Mouse (Mus musculus): ENCODE results near the gene Urad.

Gene Urad

DNA sequence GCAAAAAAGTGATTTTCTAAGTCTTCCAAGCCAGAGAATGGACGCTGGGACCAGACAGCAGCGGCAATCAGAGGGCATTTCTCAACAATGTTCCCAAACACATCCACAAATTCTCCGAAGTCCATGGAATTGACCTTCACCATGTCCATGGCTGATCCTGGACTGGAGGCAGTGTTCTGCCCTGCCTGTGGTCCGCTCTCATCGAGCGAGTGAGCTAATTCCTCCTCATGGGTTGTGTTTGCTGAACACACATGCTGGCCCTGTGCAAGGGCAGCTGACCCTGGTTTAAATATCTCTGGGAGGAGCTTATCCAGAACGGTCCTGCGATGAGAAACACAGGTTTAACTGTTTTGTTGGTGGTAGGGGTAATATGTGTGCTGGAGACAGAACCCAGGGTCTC lies at the start of gene Urad:
Gene Urad, minus strand, starts transcription at position 258 of the 400 bp plus-strand sequence.
- no peak for DNase-seq (ENCODE audit: low spot score in 2 of 2)

DNA sequence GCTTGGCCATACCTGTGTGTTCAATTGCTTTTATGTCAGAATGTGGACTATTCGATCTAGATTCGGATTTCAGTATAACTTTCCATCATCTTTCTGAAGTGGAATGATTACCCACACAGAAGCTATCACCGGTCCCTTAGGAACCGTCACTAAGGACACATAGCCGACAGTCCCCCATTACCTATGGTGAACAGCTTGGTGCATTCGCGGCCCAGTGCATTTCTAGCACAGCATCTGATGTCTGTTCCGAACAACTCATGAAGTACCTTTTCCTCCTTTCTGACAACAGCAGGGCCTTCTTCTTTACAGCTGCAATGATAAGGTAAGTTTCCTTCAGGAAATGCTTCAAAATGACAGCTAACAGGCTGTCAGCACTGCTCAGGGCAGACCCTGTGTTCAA lies 48.0 kb upstream of the Urad start:
- DNase-seq (ENCODE audit: low spot score in 2 of 2): no peak

DNA sequence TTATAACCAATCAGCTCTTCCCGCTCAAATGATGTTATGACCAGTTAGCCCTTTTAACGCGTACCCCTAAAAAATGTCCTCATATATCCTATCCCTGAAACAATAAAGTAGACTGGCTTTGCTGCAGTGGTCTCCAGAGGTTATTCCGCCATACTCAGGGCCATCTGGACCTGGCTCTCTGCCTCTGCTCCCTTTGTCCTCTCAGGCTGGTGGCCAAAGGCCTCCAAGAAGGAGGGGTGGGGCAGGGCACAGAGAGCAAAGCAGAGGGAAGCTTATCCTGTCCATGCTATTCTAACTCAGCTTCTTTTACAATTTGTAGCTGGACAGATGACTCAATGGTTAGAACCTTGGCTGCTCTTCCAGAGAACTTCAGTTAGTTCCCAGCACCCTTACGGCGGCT lies 46.0 kb upstream of the Urad start:
- DNase-seq (ENCODE audit: low spot score in 2 of 2): no peak

DNA sequence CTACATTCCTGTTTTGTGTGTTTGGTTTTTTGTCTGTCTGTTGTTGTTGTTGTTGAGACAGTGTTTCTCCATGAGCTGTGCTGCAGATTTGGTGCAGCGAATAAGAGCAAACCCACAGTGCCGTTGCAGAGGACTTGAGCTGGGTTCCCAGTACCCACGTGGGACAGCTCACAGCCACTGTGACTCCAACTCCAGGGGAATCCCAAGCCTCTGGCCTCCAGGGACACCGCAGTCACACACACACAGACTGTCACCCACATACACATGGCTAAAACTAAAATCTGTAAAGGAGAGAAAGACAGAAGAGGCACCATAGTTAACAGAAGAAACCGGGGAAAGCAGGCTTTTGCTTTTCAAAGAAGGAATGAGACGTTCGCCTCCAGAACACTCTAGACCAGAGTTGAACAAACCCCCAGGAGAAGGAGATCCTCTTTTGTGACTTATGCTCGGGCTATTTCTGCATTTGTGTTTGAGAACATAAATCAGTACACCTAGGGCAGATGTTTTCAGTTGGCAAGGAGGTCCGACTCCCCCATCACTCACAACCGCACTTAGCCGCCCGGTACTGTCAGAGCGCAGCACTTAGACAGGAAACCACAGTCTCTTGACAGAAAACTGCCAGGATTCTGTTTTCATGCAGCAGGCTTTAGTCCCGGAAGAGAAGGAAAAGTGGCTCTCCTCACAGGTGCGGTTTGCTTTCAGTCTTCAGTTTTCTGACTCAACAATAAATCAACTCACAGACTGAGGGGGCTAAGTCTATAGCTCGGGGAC lies 43.9 kb upstream of the Urad start:
- DNase-seq (ENCODE audit: low spot score in 2 of 2): no peak

DNA sequence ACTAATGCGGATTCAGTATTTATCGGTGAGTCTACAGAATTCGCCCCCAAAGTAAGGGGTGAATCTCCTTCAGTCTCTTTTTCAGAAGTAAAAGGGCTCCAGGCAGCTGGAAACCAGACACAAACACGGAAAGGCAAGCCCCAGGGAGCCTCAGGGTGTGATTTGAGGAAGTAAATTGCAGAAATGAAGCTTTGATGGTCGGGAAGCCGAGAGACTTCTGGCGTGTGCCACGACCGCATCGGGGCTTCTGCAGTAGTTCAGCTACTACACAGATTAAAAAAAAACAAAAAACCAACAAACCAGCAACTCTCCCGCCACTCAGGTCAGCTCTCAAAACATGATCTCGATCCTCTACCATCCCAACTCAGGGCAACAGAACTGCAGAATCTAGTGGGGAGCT lies 40.8 kb upstream of the Urad start:
- DNase-seq (ENCODE audit: low spot score in 2 of 2): no peak

DNA sequence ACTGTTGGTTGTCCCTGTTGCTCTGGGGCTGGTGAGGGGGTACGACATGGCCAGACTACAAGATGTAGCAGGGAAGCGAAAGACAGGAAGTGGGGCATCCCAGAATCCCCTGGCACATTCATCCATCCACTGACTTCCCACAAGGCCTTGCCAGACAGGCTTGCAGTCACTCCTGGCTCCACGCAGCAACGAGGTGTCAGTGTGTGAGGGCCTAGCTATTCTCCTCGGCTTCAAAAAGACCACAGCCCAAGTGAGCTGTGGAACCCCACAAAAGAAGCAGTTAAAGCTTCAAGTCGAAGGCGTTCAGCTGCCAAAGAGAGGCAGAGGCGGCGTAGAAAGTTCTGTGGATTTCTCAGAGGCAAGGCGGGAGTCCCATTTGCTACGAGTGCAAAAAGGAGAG lies 36.2 kb upstream of the Urad start:
- no peak for DNase-seq (ENCODE audit: low spot score in 2 of 2)

DNA sequence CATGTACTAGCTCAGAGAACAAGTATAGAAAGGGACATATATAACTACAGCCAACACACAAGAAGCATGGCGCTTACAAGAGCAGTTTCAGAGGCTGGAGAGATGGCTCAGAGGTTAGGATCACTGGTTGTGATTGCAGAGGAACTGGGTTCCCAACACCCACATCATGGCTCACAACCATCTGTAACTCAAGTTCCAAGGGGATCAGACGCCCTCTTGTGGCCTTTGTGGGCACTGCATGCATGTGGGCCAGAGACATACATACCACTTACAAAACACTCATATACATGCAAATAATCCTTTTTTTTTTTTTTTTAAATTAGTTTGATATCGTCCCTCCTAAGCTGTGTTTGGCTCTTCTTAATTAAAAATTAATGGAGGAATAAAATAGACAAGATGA lies 35.3 kb upstream of the Urad start:
- no peak for DNase-seq (ENCODE audit: low spot score in 2 of 2)

DNA sequence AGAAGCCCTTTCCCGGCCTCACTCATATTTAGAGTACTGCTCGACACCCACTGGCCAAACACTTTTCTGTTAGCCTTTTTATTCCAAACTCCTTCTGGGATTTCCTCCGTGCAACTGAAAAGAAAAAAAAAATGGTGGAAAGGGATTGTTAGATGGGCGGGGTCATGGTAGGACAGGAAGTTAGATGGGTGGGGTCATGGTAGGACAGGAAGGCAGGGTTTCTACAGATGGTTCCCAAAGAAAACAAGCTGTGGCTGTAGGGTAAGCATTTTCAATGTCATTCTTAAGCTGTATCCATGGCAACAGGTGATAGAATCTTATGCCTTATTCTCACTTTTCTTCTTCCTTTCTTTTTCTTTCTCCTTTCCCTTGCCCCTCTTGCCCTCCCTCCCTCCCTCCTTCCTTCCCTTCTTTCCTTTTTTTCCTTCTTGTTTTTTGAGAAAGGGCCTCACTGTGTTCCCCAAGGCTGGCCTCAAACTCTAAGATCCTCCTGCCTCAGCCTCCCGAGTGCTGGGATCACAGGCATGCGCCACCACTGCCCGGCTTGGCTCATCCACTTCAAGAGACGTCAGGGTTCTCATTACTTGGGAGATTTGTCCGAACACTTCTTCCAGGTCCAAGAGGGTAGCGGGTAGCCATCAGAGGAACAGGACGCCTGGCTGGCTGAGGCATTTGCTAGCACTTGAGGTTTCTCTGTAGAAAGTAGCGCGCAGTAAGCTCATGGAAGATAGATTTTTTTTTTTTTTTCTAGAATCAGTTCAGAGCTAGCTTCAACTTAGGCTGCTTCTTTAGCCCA lies 34.2 kb upstream of the Urad start:
- no peak for DNase-seq (ENCODE audit: low spot score in 2 of 2)

DNA sequence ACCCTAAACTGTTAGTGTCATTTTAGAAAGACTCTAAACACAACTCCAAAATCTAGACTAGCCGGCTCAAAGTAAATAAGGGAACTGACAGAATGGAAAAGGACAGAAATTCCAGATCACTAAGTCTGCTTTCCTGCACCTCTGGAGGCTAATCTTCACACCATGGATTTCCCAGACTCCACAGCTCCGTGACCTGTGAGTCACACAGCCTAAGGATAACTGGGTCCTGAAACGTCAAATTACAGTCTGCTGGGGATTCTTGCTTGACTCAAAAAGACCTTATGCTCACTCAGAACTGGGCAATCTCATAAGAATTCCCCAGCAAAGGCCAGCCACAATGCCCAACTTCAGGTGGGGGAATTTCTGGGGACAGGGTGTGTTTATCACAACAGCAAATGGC lies 33.5 kb upstream of the Urad start:
- DNase-seq (ENCODE audit: low spot score in 2 of 2): no peak

DNA sequence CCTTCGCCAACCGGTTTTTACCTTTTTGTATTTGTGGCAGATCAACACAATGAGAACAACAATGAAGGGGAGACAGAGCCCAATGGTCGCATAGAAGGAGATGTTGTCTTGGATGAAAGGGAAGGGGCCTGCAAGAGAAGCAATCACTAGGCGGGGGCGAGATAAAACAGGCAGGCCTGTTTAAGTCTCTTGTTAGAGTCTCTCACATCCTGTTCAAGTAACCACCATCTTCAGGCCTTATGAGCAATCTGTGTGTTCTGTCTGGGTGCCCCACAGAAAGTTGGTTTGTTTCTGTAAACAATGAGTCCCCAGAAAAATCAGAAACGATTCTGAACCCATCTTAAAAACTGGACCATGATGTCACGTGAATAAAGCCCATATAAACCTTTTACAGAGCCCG lies 32.7 kb upstream of the Urad start:
- no peak for DNase-seq (ENCODE audit: low spot score in 2 of 2)

DNA sequence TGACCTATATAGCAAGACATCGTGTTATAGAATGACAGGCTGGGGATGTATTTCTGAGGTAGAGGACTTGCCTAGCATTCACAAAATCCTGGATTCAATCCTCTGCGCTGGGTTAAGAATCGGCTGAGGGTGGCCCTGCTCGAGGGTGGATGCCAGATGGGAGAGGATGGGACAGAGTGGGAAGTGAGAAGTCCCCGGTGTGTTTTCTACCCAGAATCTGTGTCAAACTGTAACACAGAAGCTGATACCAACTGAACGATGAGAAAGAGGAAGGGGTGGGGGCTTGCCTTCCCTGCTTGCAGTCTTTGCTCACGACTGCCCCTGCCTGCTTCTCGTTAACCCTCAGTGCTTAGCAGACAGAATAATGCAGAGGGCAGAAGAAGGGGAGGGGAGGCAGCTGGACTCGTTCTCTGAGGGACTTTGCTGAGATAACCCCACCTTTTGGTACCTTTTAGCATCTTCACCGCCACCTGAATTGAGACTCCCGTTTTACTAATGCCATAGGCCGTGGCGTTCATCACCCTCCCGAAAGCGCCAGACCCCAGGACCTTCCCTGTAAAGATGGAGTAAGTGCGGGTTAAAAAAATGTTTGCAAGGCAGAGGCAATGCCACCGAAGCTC lies 32.0 kb upstream of the Urad start:
- DNase-seq (ENCODE audit: low spot score in 2 of 2): no peak

DNA sequence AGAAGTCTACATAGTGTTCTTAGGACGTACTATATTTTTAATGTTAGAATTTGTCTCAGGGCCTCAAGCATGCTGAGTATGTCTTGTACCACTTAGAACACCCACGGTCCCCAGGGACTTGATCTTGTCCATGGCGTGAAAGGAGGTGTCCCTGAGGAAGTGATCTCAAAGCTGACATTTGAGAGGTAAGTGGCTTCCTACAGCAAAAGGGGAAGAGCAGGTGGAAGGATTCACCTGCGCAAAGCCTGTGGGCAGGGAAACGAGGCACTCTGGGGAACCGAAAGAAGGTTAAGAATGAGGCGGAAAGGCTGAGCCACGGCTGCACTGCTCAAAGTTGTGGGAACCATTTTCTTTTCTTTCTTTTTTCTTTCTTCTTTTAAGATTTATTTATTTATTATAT lies 29.7 kb upstream of the Urad start:
- DNase-seq (ENCODE audit: low spot score in 2 of 2): no peak

DNA sequence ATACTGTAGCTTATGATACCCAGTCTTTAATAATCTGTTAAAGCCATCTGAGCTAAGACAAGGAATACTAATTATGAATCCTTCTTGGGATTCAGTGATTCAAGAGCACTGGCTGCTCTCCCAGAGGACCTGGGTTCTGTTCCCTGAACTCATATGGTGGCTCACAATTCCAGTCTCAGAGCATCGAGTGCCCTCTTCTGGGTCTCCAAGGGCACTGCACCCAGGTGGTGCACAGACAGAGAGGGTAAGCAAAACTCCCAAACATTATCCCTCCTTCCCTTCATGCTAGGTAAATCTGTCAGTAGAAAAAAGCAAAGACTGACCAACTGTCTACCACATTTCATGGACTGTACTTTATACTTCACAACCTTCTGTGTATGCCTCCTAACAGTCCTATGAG lies 23.7 kb upstream of the Urad start:
- DNase-seq (ENCODE audit: low spot score in 2 of 2): no peak

DNA sequence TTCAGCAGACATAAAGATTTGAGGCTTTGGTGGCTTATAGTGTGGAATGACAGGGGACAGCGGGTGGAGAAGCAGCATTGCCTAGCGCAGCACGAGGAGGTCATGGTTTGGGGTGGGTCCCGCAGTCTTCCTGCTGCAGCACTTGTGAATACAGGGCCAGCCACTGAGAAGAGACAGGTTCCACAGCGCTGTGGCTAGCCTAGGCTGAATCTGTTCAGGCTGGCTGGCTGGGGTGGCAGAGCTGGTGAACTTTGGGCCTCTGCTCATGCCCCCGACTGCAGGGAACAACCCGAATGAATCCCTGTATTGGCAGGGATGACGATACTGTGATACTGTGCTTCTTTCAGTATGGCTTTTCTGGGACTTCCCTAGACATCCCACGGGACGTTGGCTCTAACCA lies 21.7 kb upstream of the Urad start:
- DNase-seq (ENCODE audit: low spot score in 2 of 2): no peak

DNA sequence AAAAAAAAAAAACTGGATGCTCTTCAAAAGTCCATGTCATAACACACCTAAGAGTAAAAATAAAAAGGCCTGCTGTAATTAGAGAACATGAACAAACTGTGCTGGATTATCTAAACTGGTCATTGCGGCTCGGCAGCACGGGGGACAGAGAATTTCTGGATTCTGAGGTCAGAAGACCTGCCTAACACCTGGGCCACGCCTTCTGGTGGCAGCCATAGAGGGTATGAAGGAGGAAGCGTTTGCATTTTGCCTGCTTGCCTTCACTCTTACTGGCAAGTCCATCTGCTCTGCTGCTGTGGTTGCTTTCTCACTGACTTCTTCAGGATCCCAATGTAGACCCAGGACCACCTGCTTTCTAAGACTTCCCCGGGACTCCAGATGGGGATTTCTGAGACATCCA lies 20.7 kb upstream of the Urad start:
- no peak for DNase-seq (ENCODE audit: low spot score in 2 of 2)

DNA sequence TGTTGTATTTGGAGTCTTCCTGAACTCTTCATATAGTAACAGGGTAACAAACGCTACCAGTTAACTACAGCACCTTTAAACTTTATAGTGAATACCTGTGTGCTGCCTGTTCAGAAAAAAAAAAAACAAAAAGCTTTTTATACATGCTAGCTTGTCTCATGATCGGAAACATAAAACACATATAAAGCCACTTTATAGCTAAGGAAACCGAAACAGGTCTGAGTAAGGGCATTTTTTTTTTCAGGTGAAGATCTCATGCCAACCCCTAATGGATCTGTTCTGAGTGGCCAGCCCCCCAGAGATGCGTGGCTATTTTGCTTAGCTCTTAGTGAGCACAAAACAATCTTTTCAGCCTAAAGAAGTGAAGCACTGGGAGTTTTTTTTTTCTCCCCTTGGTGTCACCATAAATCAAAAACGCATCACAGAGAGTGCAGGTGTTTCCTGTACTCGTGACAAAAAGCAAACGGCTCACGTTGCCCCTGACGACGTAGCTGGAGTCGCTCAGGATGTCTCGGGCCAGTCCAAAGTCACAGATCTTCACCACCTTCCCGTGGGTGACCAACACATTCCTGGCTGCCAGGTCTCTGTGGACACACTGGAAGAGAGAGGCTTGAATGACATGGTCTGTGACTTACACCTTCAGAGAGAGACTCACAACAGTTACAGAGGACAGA lies 18.6 kb upstream of the Urad start:
- DNase-seq (ENCODE audit: low spot score in 2 of 2): no peak

DNA sequence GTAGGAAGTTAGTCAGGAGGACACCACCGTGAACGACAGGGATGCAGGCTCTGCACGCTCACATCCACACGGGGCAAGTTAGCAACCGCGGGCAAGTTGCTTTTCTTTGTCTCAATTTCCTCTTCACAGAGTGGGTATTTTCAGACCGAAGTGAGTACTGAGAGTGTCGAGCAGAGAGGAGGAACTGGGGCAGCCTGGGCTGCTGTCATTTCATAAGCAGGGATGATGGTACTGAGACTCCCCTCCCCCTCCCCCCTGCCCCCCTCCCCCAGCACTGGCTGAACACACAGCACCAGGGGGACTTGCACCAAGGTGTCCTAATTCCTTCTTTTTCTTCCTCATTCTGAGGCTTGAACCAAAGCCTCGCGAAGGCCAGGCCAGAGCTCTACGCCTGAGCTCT lies 17.3 kb upstream of the Urad start:
- no peak for DNase-seq (ENCODE audit: low spot score in 2 of 2)

DNA sequence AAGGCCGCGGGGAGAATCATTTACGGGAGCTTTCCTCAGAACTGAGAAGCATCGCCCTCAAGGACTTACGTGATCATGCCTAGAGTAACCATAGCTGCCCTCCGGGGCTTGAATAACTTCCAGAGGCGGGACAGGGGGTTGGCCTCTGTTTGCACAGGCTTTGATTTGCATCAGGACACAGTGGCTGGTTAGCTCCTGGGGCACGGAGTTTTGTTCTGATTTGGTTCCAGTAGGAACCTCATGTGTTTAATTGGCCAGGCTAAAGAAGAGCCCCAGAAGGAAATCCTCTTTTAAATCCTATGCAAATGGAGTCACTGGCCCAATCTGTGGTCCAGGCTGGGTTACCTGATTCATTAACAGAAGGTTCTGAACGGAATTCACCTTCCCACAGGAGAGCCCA lies 16.7 kb upstream of the Urad start:
- DNase-seq (ENCODE audit: low spot score in 2 of 2): no peak

DNA sequence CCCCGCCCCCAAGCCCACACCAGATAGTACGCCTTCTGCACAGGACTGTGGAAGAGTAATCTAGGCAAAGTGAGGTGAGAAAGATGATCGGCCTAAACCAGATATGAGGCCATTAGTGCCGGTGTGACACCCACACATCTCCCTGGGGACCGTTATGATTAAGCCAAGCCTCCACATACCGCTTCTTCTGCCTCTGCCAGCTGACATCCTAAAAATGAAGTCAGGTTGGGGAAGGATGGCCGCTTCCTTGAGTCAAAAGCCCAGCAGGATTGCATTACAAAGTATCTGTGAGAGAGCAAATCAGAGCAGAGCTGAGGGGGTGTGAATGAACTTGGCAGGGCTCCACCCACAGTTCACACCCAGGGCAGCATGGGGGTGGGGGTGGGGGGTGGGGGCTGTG lies 10.5 kb upstream of the Urad start:
- DNase-seq (ENCODE audit: low spot score in 2 of 2): no peak

DNA sequence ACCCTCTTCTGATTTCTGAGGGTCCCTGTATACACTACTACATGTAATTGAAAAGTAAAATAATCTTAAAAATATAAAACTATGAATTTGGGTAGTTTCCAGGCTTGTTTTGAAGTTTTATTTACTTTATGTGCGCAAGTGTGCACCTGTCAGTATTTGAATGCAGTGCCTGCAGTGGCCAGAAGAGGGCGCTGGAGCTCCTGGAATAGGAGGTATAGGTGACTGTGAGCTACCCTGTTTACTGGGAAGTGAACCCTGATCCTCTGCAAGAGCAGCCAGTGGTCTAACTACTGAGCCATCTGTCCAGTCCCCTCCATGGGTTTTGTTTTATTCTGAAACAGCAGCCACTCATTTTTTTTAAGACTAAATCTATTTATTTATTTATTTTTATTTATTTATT lies 9.3 kb upstream of the Urad start:
- no peak for DNase-seq (ENCODE audit: low spot score in 2 of 2)

DNA sequence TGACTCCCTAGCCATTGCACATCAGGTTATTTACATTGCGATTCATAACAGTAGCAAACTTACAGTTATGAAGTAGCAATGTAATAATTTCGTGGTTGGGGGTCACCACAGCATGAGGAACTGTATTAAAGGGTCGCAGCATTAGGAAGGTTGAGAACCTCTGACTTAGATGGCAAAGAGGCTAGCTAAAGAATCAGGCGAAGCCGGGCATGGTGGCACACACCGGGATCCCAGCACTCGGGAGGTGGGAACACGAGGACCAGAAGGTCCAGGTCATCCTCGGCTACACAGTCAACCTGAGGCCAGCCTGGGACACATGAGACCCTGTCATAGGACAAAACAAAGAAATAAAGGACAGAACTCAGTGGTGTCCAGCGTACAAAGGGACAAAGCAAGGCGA lies 7.7 kb upstream of the Urad start:
- DNase-seq (ENCODE audit: low spot score in 2 of 2): no peak

DNA sequence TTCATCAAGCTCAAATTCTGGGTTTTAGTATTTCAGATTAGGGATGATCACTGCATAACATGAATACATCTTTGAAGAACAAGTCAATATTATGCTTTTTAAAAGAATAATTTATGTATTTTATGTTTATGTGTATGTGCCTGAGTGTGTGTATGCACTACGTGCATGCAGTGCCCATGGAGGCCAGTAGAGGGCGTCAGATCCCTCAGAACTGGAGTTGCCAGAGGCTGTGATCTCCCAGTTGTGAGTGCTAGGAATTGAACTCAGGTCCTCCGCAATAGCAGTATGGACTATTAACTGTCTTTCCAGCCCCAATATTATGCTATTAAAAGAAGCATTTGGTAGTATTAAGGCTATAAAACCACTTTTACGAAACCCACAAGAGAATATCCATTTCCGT lies 5.4 kb upstream of the Urad start:
- DNase-seq (ENCODE audit: low spot score in 2 of 2): no peak

DNA sequence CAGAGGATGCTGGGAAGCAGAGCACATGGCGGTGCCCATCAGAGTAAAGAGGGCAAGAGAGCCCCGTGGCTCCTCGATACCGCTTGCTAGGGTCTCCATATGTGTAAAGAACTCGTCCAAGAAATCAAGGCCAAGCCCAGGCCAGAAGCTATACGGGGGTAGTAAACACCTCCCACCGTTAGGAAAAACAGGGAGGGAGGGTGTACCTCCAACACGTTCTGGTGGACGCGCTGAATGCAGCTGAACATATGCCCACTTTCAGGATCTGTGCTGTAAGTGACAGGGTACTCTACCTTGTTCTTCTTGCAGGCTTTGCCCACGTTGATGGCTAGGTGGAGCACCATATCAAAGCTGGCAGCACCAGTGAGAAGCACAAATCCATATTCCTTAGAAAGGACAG lies 3.7 kb upstream of the Urad start:
- no peak for DNase-seq (ENCODE audit: low spot score in 2 of 2)
